Mouse (Mus musculus) ES-Bruce4 (cell line): ENCODE data around the gene Mlc1. TPM values are rescaled to one million over a fixed set of nuclear protein-coding genes. Genes with fewer than 3 reads are reported as not detected.

ENCODE experiments used
- H3K27ac ChIP-seq: 2 replicates; pipeline ENCODE4 v1.5.1; 2012; ENCODE audit warnings: low read length, inconsistent platforms; ENCODE audit not compliant: insufficient read depth
- H3K27me3 ChIP-seq: 2 replicates; pipeline ENCODE4 v1.6.1; 2012; ENCODE audit warnings: mild to moderate bottlenecking, low read length, inconsistent platforms; ENCODE audit not compliant: control insufficient read depth, poor library complexity, insufficient read depth, severe bottlenecking
- H3K36me3 ChIP-seq: 2 replicates; pipeline ENCODE4 v1.6.1; 2012; ENCODE audit warnings: inconsistent platforms, mild to moderate bottlenecking, low read length, moderate library complexity; ENCODE audit not compliant: control insufficient read depth, poor library complexity, insufficient read depth, severe bottlenecking
- H3K4me1 ChIP-seq: one replicate; pipeline ENCODE4 v1.8.1; 2011; ENCODE audit warnings: low read length; ENCODE audit not compliant: control insufficient read depth, insufficient read depth
- H3K4me3 ChIP-seq: 2 replicates; pipeline ENCODE4 v1.5.1; 2011; ENCODE audit warnings: low read depth, mild to moderate bottlenecking, low read length
- H3K9ac ChIP-seq: 2 replicates; pipeline ENCODE4 v1.6.1; 2012; ENCODE audit warnings: low read depth, mild to moderate bottlenecking, inconsistent platforms; ENCODE audit not compliant: poor library complexity, severe bottlenecking
- H3K9me3 ChIP-seq: replicated peaks from 2 replicates; pipeline ENCODE4 v1.6.1; 2012; ENCODE audit warnings: mild to moderate bottlenecking, low read length, inconsistent platforms; ENCODE audit not compliant: control insufficient read depth, poor library complexity, insufficient read depth, severe bottlenecking
- CTCF ChIP-seq: IDR thresholded peaks from one replicate; pipeline ENCODE4 v1.8.1; 2011; ENCODE audit warnings: low read depth, low read length
- EP300 ChIP-seq: IDR thresholded peaks from 2 replicates; pipeline ENCODE4 v1.6.1; 2011; ENCODE audit warnings: low read depth, low read length; ENCODE audit not compliant: insufficient read depth
- POLR2A ChIP-seq: IDR thresholded peaks from one replicate; pipeline ENCODE4 v1.8.1; 2011; ENCODE audit warnings: low read length; ENCODE audit not compliant: insufficient read depth
- polyA plus RNA-seq: library from polyadenylated mRNA; stranded (reverse); fragments of >200 nt; gene quantifications from 2 replicates; pipeline ENCODE4 v1.2.4, GENCODE M21; 2011; ENCODE audit warnings: low read depth; ENCODE audit not compliant: missing spikeins, insufficient read depth, insufficient read length

Gene Mlc1
- polyA plus RNA-seq, 1 experiment, result not detected

DNA sequence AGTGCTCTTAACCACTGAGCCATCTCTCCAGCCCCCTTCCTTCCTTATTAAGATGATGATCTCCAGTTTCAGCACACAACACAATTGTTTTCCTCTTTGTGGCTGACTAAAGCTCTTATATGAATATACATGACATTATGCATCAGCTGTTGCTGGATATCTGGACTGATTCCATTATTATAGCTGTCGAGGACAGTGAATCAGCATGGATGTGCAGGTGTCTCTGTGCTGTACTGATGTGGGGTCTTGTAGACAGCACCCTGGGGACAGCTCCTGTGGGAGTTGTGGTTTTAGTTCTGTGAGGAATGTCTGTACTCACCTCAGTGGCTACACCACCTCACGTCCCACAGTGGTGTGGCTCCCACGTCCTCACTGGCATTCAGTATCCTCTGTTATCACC lies 22.4 kb upstream of the Mlc1 start:
- Histone ChIP-seq H3K27ac (no peak overlapping the region), H3K9me3 (no peaks in the 10 kb centered on the region), H3K36me3 (no peaks in the 10 kb centered on the region), H3K27me3 (no peaks in the 10 kb centered on the region), H3K4me1 (no peaks in the 10 kb centered on the region), H3K4me3 (no peak overlapping the region), H3K9ac (no peak overlapping the region)
- TF ChIP-seq POLR2A (no peak), CTCF (no peak), EP300 (no peak)

GRCm38 (mm10) chr15:89000367-89000766 lies 21.6 kb upstream of the Mlc1 start:
- Histone ChIP-seq H3K36me3 (no peaks in the 10 kb centered on the region), H3K9ac (no peak overlapping the region), H3K9me3 (no peaks in the 10 kb centered on the region), H3K4me1 (no peaks in the 10 kb centered on the region), H3K4me3 (no peak overlapping the region), H3K27ac (no peak overlapping the region), H3K27me3 (no peaks in the 10 kb centered on the region)
- TF ChIP-seq CTCF, result no peak
- no peak for TF ChIP-seq EP300
- no peak for TF ChIP-seq POLR2A

- Histone ChIP-seq H3K27ac (no peak overlapping the region), H3K27me3 (no peaks in the 10 kb centered on the region), H3K9ac (no peak overlapping the region), H3K36me3 (no peaks in the 10 kb centered on the region), H3K4me1 (no peaks in the 10 kb centered on the region), H3K4me3 (no peak overlapping the region), H3K9me3 (no peaks in the 10 kb centered on the region)
- TF ChIP-seq EP300, result no peak
- peak; percentile 29 for TF ChIP-seq CTCF
Observed at GRCm38 (mm10) chr15:88999124-88999523, 20.3 kb upstream of the Mlc1 start.

GRCm38 (mm10) chr15:88998636-88999035 lies 19.8 kb upstream of the Mlc1 start:
- H3K4me3 ChIP-seq, result no peak overlapping the region
- no peak for TF ChIP-seq POLR2A
- no peak for TF ChIP-seq CTCF
- TF ChIP-seq EP300, result no peak
- H3K9ac ChIP-seq, result no peak overlapping the region
- no peaks in the 10 kb centered on the region for H3K4me1 ChIP-seq
- no peak overlapping the region for H3K27ac ChIP-seq
- H3K27me3 ChIP-seq, result no peaks in the 10 kb centered on the region
- no peaks in the 10 kb centered on the region for H3K36me3 ChIP-seq
- H3K9me3 ChIP-seq, result no peaks in the 10 kb centered on the region

GRCm38 (mm10) chr15:88989236-88989635 lies 10.4 kb upstream of the Mlc1 start:
- no peaks in the 10 kb centered on the region for H3K9me3 ChIP-seq
- H3K9ac ChIP-seq, result no peak overlapping the region
- no peak overlapping the region for H3K27ac ChIP-seq
- H3K36me3 ChIP-seq, result no peaks in the 10 kb centered on the region
- no peaks in the 10 kb centered on the region for H3K4me1 ChIP-seq
- H3K4me3 ChIP-seq, result no peak overlapping the region
- no peaks in the 10 kb centered on the region for H3K27me3 ChIP-seq
- TF ChIP-seq POLR2A (no peak), EP300 (no peak), CTCF (no peak)

GRCm38 (mm10) chr15:88982534-88983079 lies 3.8 kb upstream of the Mlc1 start, which contains the start of gene Mov10l1:
TSS of gene Mov10l1 (plus strand) at chr15:88982909.
- H3K9ac ChIP-seq, result no peak within 1 kb of the TSS
- no peaks in the 10 kb centered on the region for H3K27me3 ChIP-seq
- TF ChIP-seq EP300, result no peak
- no peak for TF ChIP-seq POLR2A
- TF ChIP-seq CTCF, result no peak
- peak within 1 kb of the TSS; percentile 50; the same call in 1 of the 2 replicates for H3K4me3 ChIP-seq
- H3K9me3 ChIP-seq, result peaks cover 3% of the 10 kb centered on the region; the same call in 1 of the 2 replicates
- H3K4me1 ChIP-seq, result no peaks in the 10 kb centered on the region
- no peak within 1 kb of the TSS for H3K27ac ChIP-seq
- H3K36me3 ChIP-seq, result no peaks in the 10 kb centered on the region
